Mouse (Mus musculus) cerebellum, adult 11-12 months (tissue): ENCODE results near the gene Gm21822.
"Not testable (repeated sequence)": the region's sequence is repeated elsewhere in the genome, so short reads cannot be mapped to it uniquely, and the experiment has no call there.

Source experiments
- DNase-seq: peaks from one replicate; pipeline ENCODE4 v3.0.0; 2022

Gene Gm21822

GRCm38 (mm10) chrY:18654182-18654581, at the start of gene Gm21822:
Gm21822 (plus strand) TSS chrY:18654482.
- not testable (repeated sequence) for DNase-seq
